Mouse (Mus musculus) adrenal gland, adult (tissue): ENCODE measurements at regions not wholly inside any gene's neighbourhood (a gene's known extent, or its start where the extent isn't known, plus 50 kb on each side); places are given as distances from the start of the nearest gene placed in this dataset.
A peak's percentile ranks its signal among the peaks of the same experiment; 100 is the strongest.
"Not testable (repeated sequence)": the region's sequence is repeated elsewhere in the genome, so short reads cannot be mapped to it uniquely, and the experiment has no call there.

Experiments used
- DNase-seq, 2 experiments: peaks; one replicate each; pipeline ENCODE4 v3.0.0; 2022 to 2023; ENCODE audit warnings: low spot score in 1 of 2; ENCODE audit not compliant: inconsistent age in 2 of 2

DNA sequence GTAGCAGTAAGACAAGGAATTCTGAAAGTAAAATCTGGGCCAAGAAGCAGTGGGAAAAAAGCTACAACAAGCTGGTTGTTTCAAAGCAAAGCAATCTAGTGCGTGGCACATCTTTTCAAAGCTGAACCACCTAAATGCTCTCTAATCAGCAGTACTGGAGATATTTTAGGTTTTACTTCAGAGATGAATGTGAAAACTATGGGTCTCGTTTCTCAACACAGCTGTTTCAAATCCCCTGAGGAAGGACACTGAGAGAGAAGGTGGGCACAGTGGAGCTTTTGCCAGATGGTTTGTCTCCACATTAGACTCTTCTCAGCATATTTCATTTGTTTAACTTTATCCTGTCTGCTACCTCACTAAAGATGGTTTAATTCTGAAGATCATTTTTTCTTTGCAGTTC, 183.8 kb upstream of the Gria3 start:
- DNase-seq, result no peak

DNA sequence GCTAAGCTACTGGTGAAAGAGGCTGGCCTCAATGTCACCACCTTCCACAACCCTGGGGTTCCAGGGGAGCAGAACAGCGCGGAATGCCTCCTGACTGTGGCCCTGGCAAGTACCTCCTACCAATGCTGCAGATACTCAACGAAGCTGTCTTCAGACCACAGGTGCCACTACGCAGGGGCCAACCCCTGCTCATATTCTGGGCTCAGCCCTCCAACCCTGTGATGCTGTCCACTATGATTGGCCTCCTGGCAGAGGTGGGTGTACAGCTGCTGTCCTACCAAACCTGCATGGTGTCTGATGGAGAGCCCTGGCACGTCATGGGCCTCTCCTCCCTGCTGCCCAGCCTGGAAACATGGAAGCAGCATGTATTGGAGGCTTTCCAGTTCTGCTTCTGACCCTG, 150.9 kb upstream of the Gria3 start:
- not testable (repeated sequence) for DNase-seq

DNA sequence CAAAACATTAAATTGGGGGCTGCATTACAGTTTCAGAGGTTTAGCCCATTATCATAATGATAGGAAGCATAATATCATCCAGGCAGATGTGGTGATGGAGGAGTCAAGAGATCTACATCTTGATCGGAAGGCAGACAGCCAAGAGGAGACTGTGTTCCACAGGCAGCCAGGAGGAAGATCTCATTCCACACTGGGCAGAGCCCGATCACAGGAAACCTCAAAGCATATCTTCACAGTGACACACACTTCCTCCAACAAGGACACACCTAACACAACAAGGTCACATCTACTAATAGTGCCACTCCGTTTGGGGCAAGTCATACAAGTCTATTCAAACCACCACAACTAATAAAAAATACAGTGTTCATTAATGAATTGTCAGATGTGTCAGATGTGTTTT, 147.7 kb upstream of the Gria3 start:
- peak in 1 of 2 experiments; percentile 20 for DNase-seq

DNA sequence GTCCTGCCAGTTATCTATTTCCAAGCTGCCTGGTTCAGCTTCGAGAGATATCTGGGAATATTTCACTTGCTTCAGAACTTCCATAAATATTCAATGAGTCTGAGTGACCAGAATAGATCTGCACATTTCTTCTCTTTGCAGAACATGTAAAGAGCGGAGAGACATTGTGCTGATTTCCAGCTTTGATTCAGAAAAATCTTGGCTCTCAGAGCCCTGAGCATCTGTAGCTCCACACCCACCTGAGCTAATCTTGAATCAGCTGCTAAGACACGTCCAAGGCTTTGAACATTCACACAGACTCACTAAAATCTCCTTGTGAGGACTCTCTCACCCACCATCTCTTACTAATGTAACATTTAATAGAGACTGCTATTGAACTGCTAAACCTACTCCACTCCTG, 146.0 kb upstream of the Gria3 start:
- no peak for DNase-seq

DNA sequence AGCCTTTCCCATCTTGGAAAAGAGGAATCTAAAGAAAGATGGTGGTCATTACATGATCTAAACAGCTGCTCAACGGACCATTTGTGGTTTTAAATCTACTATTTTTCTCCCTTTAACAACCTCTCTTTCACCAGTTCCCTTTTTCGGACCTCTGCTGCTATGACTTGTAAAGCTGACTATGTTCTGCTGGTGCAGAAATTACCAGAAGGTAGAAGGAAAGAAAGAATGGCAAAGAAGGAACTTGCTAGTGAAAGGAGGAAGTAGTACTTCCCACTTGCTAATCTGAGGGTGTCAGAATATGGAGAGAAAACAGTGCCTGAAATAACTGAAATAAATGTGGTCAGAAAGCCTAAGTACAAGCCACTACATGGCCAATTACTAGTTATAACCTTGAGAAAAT, 109.6 kb upstream of the Gria3 start:
- no peak for DNase-seq

DNA sequence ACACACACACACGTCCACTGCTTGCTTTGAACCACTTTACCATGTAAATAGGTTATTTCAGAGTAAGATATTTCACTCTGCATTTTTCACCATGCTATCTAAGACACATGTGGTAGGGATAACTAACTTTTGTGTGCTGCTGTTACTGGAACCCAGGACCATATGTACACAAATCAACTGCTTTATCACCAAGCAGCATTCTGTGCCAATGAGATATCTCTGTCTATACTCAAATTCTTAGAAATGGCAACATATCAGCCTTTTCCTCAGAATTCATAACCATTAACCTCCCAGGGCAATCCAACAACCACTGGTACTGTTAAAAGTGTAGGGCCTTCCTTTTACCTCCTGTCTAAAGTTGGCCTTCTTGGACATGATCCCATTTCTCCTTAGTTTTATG, 84.2 kb upstream of the Gria3 start:
- no peak for DNase-seq

DNA sequence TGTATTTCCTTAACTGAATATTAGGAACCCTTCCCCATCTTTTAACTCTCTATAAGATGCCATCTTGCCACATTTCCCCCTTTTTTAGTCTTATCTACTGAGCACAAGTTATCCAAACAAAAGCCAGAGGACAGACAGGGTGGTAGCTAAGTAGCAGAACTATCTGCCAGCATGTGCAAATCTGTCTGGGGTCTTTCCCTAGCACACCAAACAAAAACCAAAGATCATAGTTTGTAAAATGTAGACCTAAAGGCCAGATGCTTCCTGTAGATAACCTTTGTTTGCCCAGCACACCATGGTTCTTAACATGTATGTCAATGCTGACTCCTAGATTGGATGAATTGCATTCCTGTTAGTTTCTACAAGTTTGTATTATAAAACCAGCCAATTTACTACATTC, 82.9 kb upstream of the Gria3 start:
- no peak for DNase-seq

DNA sequence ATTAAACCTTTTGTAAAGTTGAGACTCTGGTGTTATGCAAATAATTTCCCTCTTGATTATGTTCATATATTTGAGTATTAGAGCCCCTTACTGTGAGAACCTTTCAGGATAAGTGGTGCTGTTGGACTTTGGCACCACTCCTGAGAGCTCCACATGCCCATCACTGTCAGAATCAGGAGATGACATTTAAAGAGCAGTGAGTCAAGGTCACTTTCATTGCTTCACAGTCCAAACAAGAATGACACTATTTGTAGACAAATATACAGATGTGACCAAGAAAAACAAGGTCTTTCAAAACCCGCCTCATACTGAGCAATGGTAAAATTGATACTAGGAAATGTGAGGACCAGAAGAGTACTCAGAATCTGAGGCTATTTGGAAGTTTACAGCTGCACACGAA, 80.8 kb upstream of the Gria3 start:
- DNase-seq, result peak; percentile 6 to 76
